Mouse (Mus musculus): Measurements from ENCODE around the gene Fut1.
"Not testable (repeated sequence)": the region's sequence is repeated elsewhere in the genome, so short reads cannot be mapped to it uniquely, and the experiment has no call there.

The Fut1 gene

DNA sequence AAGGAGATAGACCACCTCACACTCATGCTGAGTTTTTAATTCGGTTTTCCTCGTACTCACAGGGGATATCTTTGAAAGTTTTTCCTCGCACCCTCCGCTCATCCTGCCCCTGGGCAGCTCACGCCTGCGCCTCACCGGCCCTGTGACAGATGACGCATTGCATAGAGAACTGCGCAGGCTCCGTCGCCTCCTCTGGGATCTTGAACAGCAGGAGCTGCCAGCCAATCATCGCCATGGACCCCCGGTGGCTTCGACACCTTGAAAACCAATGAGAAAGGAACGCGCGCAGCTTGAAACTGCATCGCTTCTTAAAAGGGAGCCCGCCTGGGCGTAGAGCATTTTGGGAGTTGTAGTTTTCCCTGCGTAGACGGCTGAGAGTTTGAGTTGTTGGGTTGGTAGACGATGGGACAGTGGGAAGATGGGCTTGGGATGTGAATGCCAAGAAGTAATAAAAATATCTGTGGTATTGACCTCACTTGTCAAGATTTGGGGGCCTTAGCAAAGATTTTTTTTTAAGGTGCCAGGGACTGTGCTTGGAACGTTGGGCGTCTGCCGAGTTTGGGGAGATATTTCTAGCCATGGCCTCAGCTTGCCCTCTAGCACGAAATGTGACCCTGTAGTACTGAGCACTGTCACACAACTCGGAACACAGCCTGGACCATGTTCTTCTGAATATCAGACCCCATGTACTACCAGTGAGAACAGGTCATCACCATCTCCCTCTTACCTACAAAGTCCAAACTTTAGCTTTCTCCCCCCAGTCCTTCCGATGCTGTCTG is 21.7 kb downstream of the Fut1 start:
- peak; percentile 91 to 94 for DNase-seq (ENCODE audit: low spot score in 2 of 2)

DNA sequence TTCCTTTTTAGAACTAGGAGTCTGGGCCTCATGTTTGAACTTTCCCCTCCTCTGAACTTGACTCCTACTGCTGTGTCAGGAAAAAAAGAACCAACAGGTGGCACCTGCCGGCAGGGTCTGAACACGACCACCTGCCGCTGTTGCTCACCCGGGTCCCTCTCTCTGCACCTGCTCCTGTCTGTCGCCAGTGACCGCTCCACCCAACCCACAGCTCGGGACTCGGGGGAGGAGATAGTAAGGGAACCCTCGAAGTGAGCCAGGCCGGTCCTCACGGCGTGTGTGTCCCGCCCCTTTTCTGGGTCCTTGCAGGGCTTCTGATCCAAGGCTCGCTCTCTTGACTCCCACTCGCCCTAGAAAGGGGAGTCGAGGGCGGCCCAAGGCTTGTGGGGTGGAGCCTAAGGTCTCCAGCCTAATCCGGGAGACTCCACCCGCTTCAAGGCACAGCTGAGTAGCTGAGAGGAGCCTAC is 22.5 kb downstream of the Fut1 start, which contains the start of gene Mamstr:
Gene Mamstr, plus strand, starts transcription at position 417 of the 467 bp plus-strand sequence.
- no peak for DNase-seq (ENCODE audit: low spot score in 2 of 2)

DNA sequence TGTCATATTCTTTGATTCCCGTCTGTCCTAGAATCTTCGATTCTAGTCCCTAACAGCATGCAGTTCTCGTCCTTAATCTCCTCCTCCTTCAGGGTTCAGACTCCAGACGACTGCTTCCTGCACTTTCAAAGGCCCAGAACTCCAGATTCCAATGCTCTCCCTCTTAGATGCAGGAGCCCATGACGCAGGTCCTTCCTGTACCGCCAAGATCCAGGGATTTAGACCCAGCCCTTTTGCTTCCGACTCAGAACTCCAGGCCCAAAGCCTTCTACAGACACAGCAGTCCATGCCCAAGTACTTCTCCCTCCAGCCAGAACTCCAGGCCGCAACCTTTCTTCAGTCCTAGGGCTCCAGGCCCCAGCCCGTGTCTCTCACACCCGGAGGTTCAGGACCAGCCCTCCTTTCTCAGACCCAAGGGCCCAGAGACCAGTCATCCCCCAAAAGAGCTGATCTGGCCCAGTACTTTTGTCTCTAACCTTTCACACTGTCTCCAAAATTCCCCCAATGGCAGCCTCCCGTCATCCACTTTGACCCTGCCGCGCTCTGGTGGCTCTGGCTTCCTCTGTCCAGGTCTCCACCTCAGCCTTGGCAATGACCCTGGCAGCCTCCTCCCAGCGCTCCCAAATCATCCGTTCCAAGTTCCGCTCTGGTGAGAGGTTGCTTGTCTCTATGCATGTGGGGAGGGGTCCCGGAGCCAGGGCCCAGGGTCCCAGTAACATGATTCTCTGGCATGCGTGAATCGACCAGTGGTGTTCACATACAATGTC is 23.3 kb downstream of the Fut1 start:
- DNase-seq (ENCODE audit: low spot score in 2 of 2), result no peak

DNA sequence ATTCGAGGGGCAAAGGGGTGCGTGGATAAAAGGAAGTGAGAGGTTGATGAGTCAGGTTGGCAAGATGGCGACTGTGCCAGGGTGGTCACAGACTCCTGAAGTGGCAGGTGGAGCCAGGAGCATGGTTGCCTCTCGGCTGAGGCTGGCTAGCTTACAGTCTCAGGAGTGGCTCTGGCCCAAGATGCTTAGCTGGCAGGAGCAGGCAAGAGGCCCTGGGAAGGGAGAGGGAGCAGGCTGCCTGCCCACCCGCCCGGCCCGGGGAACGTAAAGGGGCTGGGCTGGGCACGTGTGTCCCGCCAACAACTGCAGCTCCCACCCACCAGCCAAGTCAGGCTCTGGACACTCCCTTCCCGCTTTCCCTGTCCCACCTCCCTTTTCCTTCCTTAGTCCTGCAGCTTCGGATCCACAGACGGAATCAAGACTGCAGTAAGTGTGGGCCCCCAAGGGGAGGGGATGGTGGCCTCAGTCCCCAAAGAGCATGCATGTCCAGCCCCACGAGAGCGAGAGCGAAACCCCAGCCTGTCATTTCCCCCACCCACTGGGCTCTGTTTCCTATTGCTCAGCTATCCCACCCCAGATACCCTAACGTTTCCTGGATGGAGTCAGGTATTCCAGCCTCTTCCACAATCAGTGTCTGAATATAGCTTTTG is 24.4 kb downstream of the Fut1 start:
- peak in 1 of 2 experiments; percentile 54 for DNase-seq (ENCODE audit: low spot score in 2 of 2)

DNA sequence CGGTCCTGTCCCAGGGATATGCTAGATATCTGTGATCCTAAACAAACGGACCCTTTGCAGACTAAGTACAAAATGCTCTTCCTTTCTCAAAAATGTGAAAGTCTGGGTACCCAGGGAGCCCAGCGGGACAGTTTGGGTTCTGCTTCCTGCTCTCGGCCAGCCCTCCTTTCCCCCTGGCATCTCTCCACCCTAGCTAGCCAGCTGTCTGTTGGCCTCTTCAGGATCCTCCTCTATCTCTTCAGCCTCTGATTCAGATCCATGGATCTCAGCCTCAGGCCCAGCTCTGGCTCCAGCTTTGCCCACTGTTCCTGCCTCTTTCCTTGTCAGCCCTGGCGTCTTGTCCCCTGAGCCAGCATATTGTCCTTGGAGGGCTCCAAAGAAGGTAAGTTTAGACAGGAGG is 25.0 kb downstream of the Fut1 start:
- DNase-seq (ENCODE audit: low spot score in 2 of 2), result no peak

DNA sequence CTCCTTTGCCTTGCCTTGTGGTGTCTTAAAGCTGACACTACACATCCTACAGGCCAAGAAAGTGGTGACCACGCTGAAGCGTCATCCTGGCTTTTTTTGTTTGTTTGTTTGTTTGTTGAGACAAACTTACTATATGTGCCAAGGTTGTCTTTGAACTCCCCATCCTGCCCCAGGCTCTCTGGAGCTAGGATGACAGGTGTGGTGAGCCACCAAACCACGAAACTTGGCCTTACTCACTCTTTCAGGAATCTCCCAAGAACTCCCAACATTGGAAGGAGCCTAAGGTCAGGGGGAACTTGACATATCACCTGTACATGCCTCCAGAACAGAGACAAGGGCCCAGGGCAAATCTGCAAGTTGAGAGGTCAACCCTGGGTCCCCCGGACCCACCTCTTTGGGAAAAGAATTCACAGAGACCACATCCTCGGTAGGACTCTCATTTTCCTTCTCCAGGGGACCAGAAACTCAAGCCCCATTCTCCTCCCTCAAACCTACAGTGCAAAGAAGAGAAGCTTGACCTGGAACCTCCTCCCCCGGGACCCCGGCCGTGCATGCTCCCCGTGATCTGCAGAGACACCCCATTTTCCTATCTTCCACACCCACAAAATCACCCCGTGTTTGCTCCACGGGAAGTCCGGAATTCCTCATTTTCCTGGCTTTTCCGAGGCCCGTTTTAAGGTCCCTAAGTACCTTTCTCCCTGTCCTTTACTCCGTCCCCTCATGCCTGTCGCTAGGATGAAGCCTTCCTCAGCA is 25.6 kb downstream of the Fut1 start:
- DNase-seq (ENCODE audit: low spot score in 2 of 2), result no peak

DNA sequence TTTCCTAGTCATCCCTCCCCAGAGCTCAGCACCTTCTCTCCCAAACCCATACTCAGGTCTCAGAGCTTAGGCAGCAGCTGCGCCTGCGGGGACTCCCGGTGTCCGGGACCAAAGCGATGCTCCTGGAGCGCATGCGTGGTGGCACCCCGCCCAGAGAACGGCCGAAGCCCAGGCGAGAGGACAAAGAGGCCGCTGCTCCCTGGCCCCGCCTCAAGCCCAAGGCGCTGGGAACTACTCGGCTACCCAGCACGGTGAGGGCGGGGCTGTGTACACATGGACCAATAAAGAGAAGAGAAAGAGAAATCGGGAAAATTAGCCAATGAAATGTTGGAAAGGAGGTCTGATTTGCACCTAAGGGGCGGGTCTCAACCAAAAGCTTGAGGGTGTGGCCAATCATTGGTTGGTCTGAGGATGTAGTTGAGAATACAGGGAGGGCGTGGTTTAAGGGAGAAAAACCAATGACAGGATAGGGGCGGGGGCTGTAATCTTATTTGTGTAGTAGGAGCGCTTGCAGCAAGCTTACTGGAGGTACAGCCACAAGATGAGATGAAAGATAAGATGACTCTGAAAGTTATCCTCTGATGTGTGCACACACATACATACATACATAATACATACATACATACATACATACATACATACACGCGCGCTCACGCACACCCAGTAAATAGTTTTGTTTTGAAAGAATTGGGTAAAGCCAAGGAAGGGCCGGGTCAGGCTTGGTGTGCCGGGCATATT is 26.5 kb downstream of the Fut1 start:
- peak; percentile 94 to 97 for DNase-seq (ENCODE audit: low spot score in 2 of 2)

DNA sequence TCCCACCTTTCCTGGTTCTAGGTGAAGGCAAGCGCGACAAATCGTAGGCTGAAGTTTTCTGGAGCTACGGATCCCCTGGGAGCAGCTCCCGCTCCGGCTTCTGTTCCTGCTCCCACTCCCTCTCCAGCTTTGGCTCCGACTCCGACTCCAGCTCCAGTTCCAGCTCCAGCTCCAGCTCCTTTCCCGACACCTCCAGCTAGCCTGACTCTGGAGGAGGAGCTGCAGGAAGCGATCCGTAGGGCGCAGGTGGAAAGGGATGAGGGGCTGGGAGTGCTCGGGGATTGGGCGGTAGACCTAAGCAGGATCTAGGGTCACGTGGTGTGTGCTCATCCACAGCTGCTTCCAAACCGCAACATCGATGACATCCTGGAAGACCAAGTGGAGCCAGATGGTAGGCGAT is 27.1 kb downstream of the Fut1 start:
- no peak for DNase-seq (ENCODE audit: low spot score in 2 of 2)

DNA sequence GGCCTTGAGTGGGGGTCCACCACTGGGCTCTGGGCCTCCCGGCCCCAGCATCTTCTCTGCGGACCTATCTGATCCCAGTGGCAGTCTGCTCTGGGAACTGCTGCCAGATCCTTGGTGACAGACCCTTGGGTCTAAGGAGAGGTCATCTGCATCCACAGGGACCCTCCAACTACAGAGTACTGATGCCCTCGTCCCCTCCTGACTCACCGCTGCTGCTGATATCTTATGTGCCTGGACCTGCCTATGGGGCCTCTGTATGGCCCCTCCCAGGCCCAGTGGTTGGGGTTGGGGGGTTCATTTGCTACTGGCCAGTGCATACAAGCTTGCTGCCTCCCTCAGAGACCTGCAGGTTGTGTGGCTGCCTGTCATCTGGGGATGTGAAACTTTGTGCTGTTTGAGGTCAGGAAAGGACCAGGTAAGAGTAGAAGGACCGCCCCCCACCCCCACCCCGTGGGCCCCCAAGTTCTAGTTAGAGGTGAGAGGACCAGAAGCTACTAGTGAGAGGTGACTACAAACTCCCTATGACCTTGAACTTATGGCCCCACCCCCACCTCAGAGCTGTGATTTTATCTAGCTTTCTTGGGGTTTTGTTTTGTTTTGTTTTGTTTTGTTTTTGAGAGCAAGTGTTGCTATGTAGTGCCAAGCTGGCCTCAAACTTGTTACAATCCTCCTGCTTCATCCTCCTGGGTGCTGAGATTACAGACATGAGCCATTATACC is 27.9 kb downstream of the Fut1 start:
- DNase-seq (ENCODE audit: low spot score in 2 of 2), result no peak

DNA sequence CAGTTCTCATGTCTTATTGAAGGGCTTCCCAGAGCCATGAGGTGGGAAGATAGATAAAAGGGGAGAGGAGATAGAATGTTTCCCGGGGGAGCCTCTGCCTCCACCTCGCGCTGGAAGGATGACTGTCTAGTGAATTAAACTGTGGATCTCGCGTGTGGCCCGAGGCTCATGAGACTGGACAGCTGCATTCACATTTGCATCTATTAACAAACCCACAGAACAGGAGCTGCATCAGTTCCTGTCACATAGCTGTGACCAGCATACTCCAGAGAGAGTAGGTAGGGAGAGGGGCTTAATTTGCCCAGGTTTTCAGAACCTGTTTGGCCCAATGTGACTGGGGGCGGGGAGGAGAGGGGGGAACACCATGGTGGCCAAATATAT is 28.5 kb downstream of the Fut1 start:
- no peak for DNase-seq (ENCODE audit: low spot score in 2 of 2)

DNA sequence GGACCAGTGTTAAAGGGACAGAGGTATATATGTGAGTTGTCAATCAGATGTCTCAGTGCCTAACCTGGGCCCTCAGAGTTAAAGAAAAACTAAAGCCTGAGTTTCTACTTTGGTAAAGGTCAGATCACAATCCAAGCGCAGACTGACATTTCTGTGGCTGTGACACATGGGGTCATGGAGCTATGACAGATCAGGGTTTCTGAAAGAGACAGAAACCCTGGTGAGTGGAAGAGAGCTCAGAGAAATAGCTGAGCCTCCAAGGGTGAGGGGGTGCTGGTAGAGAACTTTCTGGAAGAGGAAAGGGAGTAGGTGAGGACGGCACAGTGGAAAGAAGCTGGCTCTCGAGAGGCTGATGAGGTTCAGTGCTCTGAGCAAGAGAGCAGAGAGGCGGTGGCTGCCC is 29.6 kb downstream of the Fut1 start:
- no peak for DNase-seq (ENCODE audit: low spot score in 2 of 2)

DNA sequence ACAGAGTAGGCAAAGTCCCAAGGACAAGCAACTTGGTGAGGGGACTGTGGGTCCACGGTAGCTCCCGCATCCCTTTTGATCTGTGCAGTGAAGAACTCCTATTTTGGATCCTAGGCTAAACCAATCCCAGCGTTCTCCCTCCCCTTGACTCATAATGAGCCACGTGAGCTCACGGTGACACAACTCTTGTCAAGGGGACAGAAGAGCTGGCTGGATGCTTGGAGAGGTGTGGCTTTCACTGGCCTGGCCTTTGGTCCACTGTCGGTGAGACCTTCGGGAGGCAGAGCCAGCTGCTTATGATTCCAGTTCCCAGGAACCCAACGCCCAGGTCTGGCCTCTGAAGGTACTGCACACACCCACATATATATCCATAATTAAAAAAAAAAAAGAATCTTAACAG is 32.3 kb downstream of the Fut1 start:
- DNase-seq (ENCODE audit: low spot score in 2 of 2), result no peak

DNA sequence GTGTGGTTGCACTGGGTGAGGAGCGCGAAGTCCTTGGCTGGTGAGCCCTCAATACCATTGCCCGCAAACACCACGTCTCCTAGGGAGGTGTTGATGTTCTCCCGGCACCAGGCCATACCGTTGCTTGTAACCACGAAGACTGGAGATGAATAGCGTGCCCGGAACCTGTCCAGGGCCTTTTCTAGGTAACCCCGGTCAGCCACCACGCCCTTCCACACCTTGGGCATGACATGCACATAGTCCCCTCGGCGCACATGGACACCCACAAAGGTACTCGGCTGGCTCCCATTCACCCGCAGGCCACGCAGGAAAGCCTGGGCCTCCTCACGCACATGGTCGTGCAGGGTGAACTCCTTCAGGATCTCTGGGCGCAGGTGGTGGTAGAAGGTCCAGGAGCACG is 33.4 kb downstream of the Fut1 start:
- DNase-seq (ENCODE audit: low spot score in 2 of 2), result not testable (repeated sequence)

DNA sequence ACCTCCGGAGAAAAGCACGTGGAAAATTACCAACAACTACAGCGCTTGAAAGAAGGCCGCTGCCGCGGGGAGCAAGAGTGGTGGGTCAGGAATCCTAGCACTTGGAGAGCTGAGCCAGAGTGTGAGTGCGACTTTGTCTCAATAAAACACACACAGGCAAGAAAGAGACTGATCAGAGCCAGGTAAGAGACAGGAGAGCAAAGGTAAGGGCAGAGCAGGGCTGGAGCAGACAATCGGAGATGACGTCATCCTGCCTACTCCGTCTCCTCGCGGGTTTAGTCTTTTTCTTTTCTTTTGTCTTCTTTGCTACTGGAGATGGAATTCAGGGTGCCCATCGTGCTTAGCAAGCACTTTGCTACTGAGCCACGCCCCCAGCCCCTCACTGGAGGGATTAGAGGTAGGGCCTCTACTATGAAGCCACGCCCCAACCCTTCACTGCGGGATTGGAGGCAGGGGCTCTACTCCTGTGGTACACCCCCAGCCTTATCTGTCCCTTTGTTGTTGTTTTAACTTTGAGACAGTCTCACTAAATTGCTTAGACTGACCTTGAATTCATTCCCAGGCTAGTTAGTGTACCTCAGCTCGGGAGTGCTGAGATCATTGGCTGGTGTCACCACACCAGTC is 37.4 kb downstream of the Fut1 start:
- DNase-seq (ENCODE audit: low spot score in 2 of 2), result no peak

DNA sequence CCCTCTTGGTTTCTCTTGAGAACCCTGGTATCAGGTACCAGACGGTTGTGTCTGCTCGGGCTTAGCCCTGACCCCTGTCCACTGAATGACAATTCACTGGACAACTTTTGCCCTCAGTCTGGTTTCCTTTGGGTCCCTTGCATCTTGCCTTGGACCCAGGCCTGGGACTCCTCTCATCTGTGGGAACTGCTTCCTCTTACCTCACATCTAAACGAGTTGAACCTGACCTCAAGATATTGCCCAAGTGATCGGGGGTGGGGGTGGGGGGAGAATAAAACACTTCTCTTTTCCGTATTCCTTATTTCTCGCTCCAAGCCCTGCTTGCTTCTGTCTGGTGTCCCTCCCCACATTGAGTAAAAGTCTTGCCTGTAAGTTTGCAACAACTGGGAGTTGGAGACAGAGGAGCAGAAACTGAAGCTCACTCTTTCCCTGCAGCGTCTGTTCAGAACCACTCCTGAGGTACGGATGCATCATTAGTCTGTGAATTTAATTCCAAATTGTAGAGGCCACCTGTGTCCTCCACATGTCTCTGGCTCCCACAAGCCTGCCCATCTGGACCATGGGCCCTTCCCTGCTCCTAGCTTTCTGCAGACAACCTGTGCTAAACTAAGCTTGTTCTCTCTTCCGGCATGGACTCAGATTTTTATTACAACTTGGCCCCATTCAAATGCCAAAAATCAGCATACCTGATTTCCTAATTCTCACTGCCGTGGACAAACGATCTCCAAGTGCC is 43.8 kb downstream of the Fut1 start:
- no peak for DNase-seq (ENCODE audit: low spot score in 2 of 2)

DNA sequence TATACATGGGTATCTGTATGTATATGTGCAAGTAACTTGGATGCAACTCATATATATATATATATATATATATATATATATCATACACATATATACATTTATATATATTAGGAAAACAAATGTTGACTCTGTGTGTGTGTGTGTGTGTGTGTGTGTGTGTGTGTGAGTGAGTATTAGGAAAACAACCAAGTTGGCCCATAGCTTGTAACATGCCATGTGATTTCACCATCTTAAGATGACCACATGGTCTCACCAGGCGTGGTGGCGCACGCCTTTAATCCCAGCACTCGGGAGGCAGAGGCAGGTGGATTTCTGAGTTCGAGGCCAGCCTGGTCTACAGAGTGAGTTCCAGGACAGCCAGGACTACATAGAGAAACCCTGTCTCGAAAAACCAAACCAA is 44.6 kb downstream of the Fut1 start:
- DNase-seq (ENCODE audit: low spot score in 2 of 2), result not testable (repeated sequence)

DNA sequence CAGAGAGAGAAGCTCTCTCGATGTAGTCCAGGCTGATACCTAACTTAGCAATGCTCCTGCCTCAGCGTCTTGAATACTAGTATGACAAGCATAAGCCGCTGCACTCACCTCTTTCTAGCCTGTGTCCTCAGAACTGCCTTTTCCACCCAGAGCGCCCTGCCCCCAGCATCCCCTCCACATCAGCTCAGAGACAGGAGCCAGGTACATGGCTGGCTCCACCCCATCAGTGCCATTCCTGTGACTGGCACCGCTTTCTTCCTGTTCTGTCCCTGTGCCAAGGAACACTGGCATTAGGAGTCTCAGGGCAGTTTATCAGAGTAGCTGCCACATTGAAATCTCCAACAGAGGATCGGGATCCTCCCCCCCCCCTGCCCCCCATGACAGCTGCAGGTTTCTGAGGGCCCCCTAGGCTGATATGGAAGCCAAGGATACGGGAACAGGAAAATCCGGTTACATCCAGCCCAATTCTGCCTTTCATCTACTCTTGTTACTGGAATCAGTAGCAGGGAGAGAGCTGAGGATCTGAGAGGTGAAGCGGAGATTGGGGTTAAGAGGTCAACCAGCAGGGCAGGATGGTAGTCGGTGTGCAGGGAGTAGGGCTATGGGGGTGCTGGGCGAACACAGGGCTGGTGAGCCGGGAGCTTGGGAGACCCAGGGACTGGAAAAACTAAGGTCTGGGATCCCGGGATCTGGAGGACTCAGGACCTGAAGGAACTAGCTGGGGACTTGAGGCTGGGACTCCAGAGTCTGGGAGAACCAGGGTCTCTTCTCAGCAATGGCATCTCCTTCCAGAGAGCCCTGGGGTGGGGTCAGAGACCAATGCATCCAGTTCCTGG is 48.4 kb downstream of the Fut1 start:
- no peak for DNase-seq (ENCODE audit: low spot score in 2 of 2)

DNA sequence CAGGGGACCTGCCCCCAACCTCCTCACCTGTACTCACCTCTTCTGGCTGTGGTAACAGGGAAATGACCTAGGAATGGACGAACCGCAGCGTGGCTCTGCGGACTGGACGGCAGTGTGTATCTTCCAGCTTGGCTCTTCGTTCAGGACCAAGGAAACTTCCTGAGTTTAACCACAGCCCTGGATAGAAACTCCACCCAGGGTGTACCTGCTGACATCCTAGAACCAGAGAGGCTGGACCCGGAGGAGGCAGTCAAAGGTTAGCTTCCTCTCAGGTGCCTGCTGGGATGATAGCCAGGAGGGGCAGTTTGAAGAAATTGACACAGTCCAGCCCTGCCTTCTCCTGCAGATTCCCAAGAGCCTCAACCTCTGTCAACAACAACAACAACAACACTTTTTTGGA is 49.1 kb downstream of the Fut1 start, which contains the start of gene Fut2:
Gene Fut2, minus strand, starts transcription at position 234 of the 400 bp plus-strand sequence.
- no peak for DNase-seq (ENCODE audit: low spot score in 2 of 2)

Measured in urinary bladder, postnatal 4 days (tissue).